Mouse (Mus musculus) colon, adult 2 months (tissue): Measurements from ENCODE around the gene Emcn. TPM values are rescaled to one million over a fixed set of nuclear protein-coding genes. Genes with fewer than 3 reads are reported as not detected.

Experiments used
- polyA plus RNA-seq: library from polyadenylated mRNA; depleted of rRNA; stranded (reverse); fragments of >200 nt; gene quantifications from 2 replicates; pipeline ENCODE4 v1.2.3, GENCODE M21; 2012; rRNA removed

The Emcn gene
- 3.6 and 3.9 TPM in 2 replicates for polyA plus RNA-seq

DNA sequence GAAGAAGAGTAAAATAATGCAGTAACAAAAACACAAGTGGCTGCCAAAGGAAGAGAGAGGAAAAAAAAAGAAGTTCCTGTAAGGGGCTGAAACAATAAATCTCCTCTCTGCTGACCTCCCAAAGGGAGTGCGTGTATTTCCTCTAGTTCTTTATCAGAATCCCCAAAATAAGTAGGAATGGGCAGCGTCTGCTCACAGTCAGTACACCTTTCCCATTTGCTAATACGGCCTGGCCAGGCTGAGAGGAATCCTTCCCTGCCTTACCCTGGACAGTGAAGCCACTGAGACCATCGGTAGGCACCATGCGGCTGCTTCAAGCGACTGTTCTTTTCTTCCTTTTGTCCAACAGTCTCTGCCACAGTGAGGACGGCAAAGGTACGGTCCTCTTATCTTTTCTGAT is at the start of gene Emcn:
Gene Emcn, plus strand, starts transcription at position 130 of the 400 bp plus-strand sequence.

